Mouse (Mus musculus) stomach, embryonic 15.5 days (tissue): ENCODE results near the gene Ntn4. TPM values are rescaled to one million over a fixed set of nuclear protein-coding genes. Genes with fewer than 3 reads are reported as not detected.

Experiments
- ATAC-seq: fragments of 200-750 bp; cut with Nextera tagmentation; 2 replicates; pipeline ENCODE4 v1.8.0; 2017; ENCODE audit warnings: low read depth, moderate number of reproducible peaks, moderate TSS enrichment; ENCODE audit not compliant: insufficient read depth, low FRiP score
- H3K27ac ChIP-seq: fragments of 300-500 bp; sonication (generic); 2 replicates; pipeline ENCODE4 v1.5.1; 2015; ENCODE audit warnings: mild to moderate bottlenecking, inconsistent platforms
- H3K27me3 ChIP-seq: fragments of 300-500 bp; sonication (generic); replicated peaks from 2 replicates; pipeline ENCODE4 v1.6.1; 2015; ENCODE audit warnings: inconsistent platforms
- H3K36me3 ChIP-seq: fragments of 300-500 bp; sonication (generic); 2 replicates; pipeline ENCODE4 v1.6.1; 2015; ENCODE audit warnings: inconsistent platforms
- H3K4me1 ChIP-seq: fragments of 300-500 bp; sonication (generic); 2 replicates; pipeline ENCODE4 v1.6.1; 2015; ENCODE audit warnings: inconsistent platforms
- H3K4me2 ChIP-seq: fragments of 300-500 bp; sonication (generic); 2 replicates; pipeline ENCODE4 v1.6.1; 2015; ENCODE audit warnings: mild to moderate bottlenecking, inconsistent platforms
- H3K4me3 ChIP-seq: fragments of 300-500 bp; sonication (generic); replicated peaks from 2 replicates; pipeline ENCODE4 v1.5.1; 2015; ENCODE audit warnings: inconsistent platforms
- H3K9ac ChIP-seq: fragments of 300-500 bp; sonication (generic); 2 replicates; pipeline ENCODE4 v1.6.1; 2015; ENCODE audit warnings: inconsistent platforms
- H3K9me3 ChIP-seq: fragments of 300-500 bp; sonication (generic); 2 replicates; pipeline ENCODE4 v1.6.1; 2016; ENCODE audit warnings: inconsistent platforms
- WGBS: fragments of 180-500 bp; shearing (Covaris S2); methylation state at CpG from one replicate; pipeline ENCODE4 v1.1.7; 2015; 5-methylcytosine and 5-hydroxymethylcytosine counted together
- polyA plus RNA-seq: library from polyadenylated mRNA; unstranded; fragments of >200 nt; fragmentation: Nextera tagmentation; extraction: Ambion mirVana; gene quantifications from 2 replicates; pipeline ENCODE4 v1.2.1, GENCODE M21; 2015

Gene Ntn4
- polyA plus RNA-seq, 1 experiment from 2014 or later, result 0.71 TPM

- Histone ChIP-seq H3K27ac (no peak overlapping the region), H3K4me3 (no peak overlapping the region), H3K4me2 (no peak overlapping the region), H3K9ac (no peak overlapping the region), H3K4me1 (peaks cover 18% of the 10 kb centered on the region), H3K9me3 (no peaks in the 10 kb centered on the region), H3K36me3 (no peaks in the 10 kb centered on the region), H3K27me3 (peaks cover 17% of the 10 kb centered on the region; the same call in 1 of the 2 replicates)
- no peak for ATAC-seq
- WGBS, result 86% methylated on average over 12 of the region's 12 CpGs
These were observed 4.0 kb downstream of the Ntn4 start for GRCm38 (mm10) chr10:93644451-93644941.

- no peak overlapping the region for H3K9ac ChIP-seq
- H3K4me2 ChIP-seq, result no peak overlapping the region
- peak; percentile 35; the same call in 1 of the 2 replicates for ATAC-seq
- no peaks in the 10 kb centered on the region for H3K27me3 ChIP-seq
- no peaks in the 10 kb centered on the region for H3K4me1 ChIP-seq
- no peaks in the 10 kb centered on the region for H3K36me3 ChIP-seq
- no peak overlapping the region for H3K4me3 ChIP-seq
- 80% methylated on average over 10 of the region's 10 CpGs for WGBS
- H3K9me3 ChIP-seq, result no peaks in the 10 kb centered on the region
- no peak overlapping the region for H3K27ac ChIP-seq
These were observed 7.4 kb downstream of the Ntn4 start for GRCm38 (mm10) chr10:93647655-93648561.

- H3K36me3 ChIP-seq, result no peaks in the 10 kb centered on the region
- 80% methylated on average over 8 of the region's 8 CpGs for WGBS
- no peak overlapping the region for H3K4me3 ChIP-seq
- no peak for ATAC-seq
- H3K9ac ChIP-seq, result no peak overlapping the region
- no peaks in the 10 kb centered on the region for H3K27me3 ChIP-seq
- no peaks in the 10 kb centered on the region for H3K4me1 ChIP-seq
- no peaks in the 10 kb centered on the region for H3K9me3 ChIP-seq
- no peak overlapping the region for H3K27ac ChIP-seq
- H3K4me2 ChIP-seq, result no peak overlapping the region
These were observed 8.2 kb downstream of the Ntn4 start for GRCm38 (mm10) chr10:93648598-93649102.

- WGBS, result 80% methylated on average over 5 of the region's 5 CpGs
These were observed 8.6 kb downstream of the Ntn4 start for GRCm38 (mm10) chr10:93649127-93649526.

GRCm38 (mm10) chr10:93649600-93649999, 9.1 kb downstream of the Ntn4 start:
- ATAC-seq, result no peak
- Histone ChIP-seq H3K9ac (no peak overlapping the region), H3K9me3 (no peaks in the 10 kb centered on the region), H3K4me1 (no peaks in the 10 kb centered on the region), H3K4me3 (no peak overlapping the region), H3K27me3 (no peaks in the 10 kb centered on the region), H3K4me2 (no peak overlapping the region), H3K36me3 (no peaks in the 10 kb centered on the region), H3K27ac (no peak overlapping the region)
- 92% methylated on average over 5 of the region's 5 CpGs for WGBS

More at GRCm38 (mm10) chr10:93649127-93649526, 8.6 kb downstream of the Ntn4 start:
- Histone ChIP-seq H3K27ac (no peak overlapping the region), H3K4me1 (no peaks in the 10 kb centered on the region), H3K9ac (no peak overlapping the region), H3K4me2 (no peak overlapping the region), H3K27me3 (no peaks in the 10 kb centered on the region), H3K36me3 (no peaks in the 10 kb centered on the region), H3K4me3 (no peak overlapping the region), H3K9me3 (no peaks in the 10 kb centered on the region)
- no peak for ATAC-seq

- no peak for ATAC-seq
- no peaks in the 10 kb centered on the region for H3K27me3 ChIP-seq
These were observed 12.8 kb downstream of the Ntn4 start for GRCm38 (mm10) chr10:93653322-93653721.

GRCm38 (mm10) chr10:93655428-93655827, 14.9 kb downstream of the Ntn4 start:
- WGBS, result 74% methylated on average over 15 of the region's 15 CpGs
- no peaks in the 10 kb centered on the region for H3K27me3 ChIP-seq
- H3K4me1 ChIP-seq, result no peaks in the 10 kb centered on the region
- H3K27ac ChIP-seq, result no peak overlapping the region
- H3K4me3 ChIP-seq, result no peak overlapping the region
- no peak overlapping the region for H3K4me2 ChIP-seq
- H3K36me3 ChIP-seq, result no peaks in the 10 kb centered on the region
- H3K9me3 ChIP-seq, result no peaks in the 10 kb centered on the region
- no peak for ATAC-seq
- H3K9ac ChIP-seq, result no peak overlapping the region

More at GRCm38 (mm10) chr10:93653322-93653721, 12.8 kb downstream of the Ntn4 start:
- 55% methylated on average over 2 of the region's 2 CpGs for WGBS
- no peaks in the 10 kb centered on the region for H3K4me1 ChIP-seq
- no peaks in the 10 kb centered on the region for H3K9me3 ChIP-seq
- no peak overlapping the region for H3K9ac ChIP-seq
- H3K4me2 ChIP-seq, result no peak overlapping the region
- no peak overlapping the region for H3K4me3 ChIP-seq
- H3K36me3 ChIP-seq, result no peaks in the 10 kb centered on the region
- no peak overlapping the region for H3K27ac ChIP-seq

GRCm38 (mm10) chr10:93659792-93660191, 19.3 kb downstream of the Ntn4 start:
- H3K9ac ChIP-seq, result no peak overlapping the region
- ATAC-seq, result no peak
- no peaks in the 10 kb centered on the region for H3K4me1 ChIP-seq
- 83% methylated on average over 1 of the region's 1 CpGs for WGBS
- H3K27me3 ChIP-seq, result no peaks in the 10 kb centered on the region
- H3K4me3 ChIP-seq, result no peak overlapping the region
- no peak overlapping the region for H3K27ac ChIP-seq
- no peaks in the 10 kb centered on the region for H3K36me3 ChIP-seq
- H3K4me2 ChIP-seq, result no peak overlapping the region
- H3K9me3 ChIP-seq, result no peaks in the 10 kb centered on the region

GRCm38 (mm10) chr10:93661348-93661991, 21.0 kb downstream of the Ntn4 start:
- Histone ChIP-seq H3K4me1 (no peaks in the 10 kb centered on the region), H3K4me3 (no peak overlapping the region), H3K4me2 (no peak overlapping the region), H3K9ac (no peak overlapping the region), H3K9me3 (no peaks in the 10 kb centered on the region), H3K27me3 (no peaks in the 10 kb centered on the region), H3K36me3 (no peaks in the 10 kb centered on the region), H3K27ac (no peak overlapping the region)
- no peak for ATAC-seq
- 56% methylated on average over 6 of the region's 6 CpGs for WGBS

- H3K9me3 ChIP-seq, result no peaks in the 10 kb centered on the region
- H3K27me3 ChIP-seq, result no peaks in the 10 kb centered on the region
- H3K4me3 ChIP-seq, result no peak overlapping the region
- no peak overlapping the region for H3K9ac ChIP-seq
- ATAC-seq, result no peak
- no peak overlapping the region for H3K4me2 ChIP-seq
- H3K4me1 ChIP-seq, result no peaks in the 10 kb centered on the region
- no peaks in the 10 kb centered on the region for H3K36me3 ChIP-seq
- no peak overlapping the region for H3K27ac ChIP-seq
- WGBS, result 52% methylated on average over 5 of the region's 5 CpGs
These were observed 21.5 kb downstream of the Ntn4 start for GRCm38 (mm10) chr10:93662018-93662417.

- Histone ChIP-seq H3K4me1 (no peaks in the 10 kb centered on the region), H3K9me3 (no peaks in the 10 kb centered on the region), H3K36me3 (no peaks in the 10 kb centered on the region), H3K4me2 (no peak overlapping the region), H3K9ac (no peak overlapping the region), H3K27ac (no peak overlapping the region), H3K4me3 (no peak overlapping the region), H3K27me3 (no peaks in the 10 kb centered on the region)
- WGBS, result 61% methylated on average over 2 of the region's 2 CpGs
- ATAC-seq, result peak; percentile 75; the same call in 1 of the 2 replicates
These were observed 25.7 kb downstream of the Ntn4 start for GRCm38 (mm10) chr10:93666222-93666621.

- no peak overlapping the region for H3K4me3 ChIP-seq
- 60% methylated on average over 3 of the region's 3 CpGs for WGBS
- ATAC-seq, result peak; percentile 31; the same call in 1 of the 2 replicates
- H3K27ac ChIP-seq, result no peak overlapping the region
- no peaks in the 10 kb centered on the region for H3K36me3 ChIP-seq
- H3K4me1 ChIP-seq, result no peaks in the 10 kb centered on the region
- H3K27me3 ChIP-seq, result no peaks in the 10 kb centered on the region
- no peak overlapping the region for H3K4me2 ChIP-seq
- no peaks in the 10 kb centered on the region for H3K9me3 ChIP-seq
- H3K9ac ChIP-seq, result no peak overlapping the region
These were observed 26.5 kb downstream of the Ntn4 start for GRCm38 (mm10) chr10:93666996-93667395.
